Mouse (Mus musculus): ENCODE data around the gene Pknox1.
"Not testable (repeated sequence)": the region's sequence is repeated elsewhere in the genome, so short reads cannot be mapped to it uniquely, and the experiment has no call there.

Pknox1 gene

GRCm38 (mm10) chr17:31598593-31598992 is 34.1 kb downstream of the Pknox1 start:
- DNase-seq = no peak

- no peak for DNase-seq
These were observed 41.9 kb downstream of the Pknox1 start for GRCm38 (mm10) chr17:31606424-31606823.

- DNase-seq = no peak
These were observed 42.9 kb downstream of the Pknox1 start for GRCm38 (mm10) chr17:31607256-31607951.

- not testable (repeated sequence) for DNase-seq
These were observed 44.6 kb downstream of the Pknox1 start for GRCm38 (mm10) chr17:31609173-31609572.

- no peak for DNase-seq
These were observed 45.4 kb downstream of the Pknox1 start for GRCm38 (mm10) chr17:31609895-31610294.

GRCm38 (mm10) chr17:31613086-31613755 is 48.7 kb downstream of the Pknox1 start:
- DNase-seq = peak in 1 of 2 experiments; percentile 12

GRCm38 (mm10) chr17:31623101-31623500 is 58.6 kb downstream of the Pknox1 start:
- no peak for DNase-seq

GRCm38 (mm10) chr17:31627961-31628360 is 63.4 kb downstream of the Pknox1 start:
- no peak for DNase-seq

GRCm38 (mm10) chr17:31631081-31631800 is 66.7 kb downstream of the Pknox1 start:
- DNase-seq = no peak

GRCm38 (mm10) chr17:31633007-31633406 is 68.5 kb downstream of the Pknox1 start:
- no peak for DNase-seq

- no peak for DNase-seq
These were observed 70.4 kb downstream of the Pknox1 start for GRCm38 (mm10) chr17:31634896-31635295.

- no peak for DNase-seq
These were observed 71.2 kb downstream of the Pknox1 start for GRCm38 (mm10) chr17:31635781-31636180.

- no peak for DNase-seq
These were observed 71.9 kb downstream of the Pknox1 start for GRCm38 (mm10) chr17:31636277-31636941.

GRCm38 (mm10) chr17:31636942-31637811 is 72.6 kb downstream of the Pknox1 start, which contains the start of gene Cbs:
TSS of gene Cbs (minus strand) at chr17:31637238.
- DNase-seq = peak; percentile 32 to 53

- DNase-seq = peak in 1 of 2 experiments; percentile 30
These were observed 73.5 kb downstream of the Pknox1 start for GRCm38 (mm10) chr17:31637866-31638570.

GRCm38 (mm10) chr17:31639651-31640050 is 75.1 kb downstream of the Pknox1 start:
- no peak for DNase-seq

- DNase-seq = no peak
These were observed 77.8 kb downstream of the Pknox1 start for GRCm38 (mm10) chr17:31642331-31642730.

GRCm38 (mm10) chr17:31642913-31643312 is 78.4 kb downstream of the Pknox1 start:
- DNase-seq = no peak

GRCm38 (mm10) chr17:31646199-31647002 is 81.9 kb downstream of the Pknox1 start:
- DNase-seq = no peak

- DNase-seq = no peak
These were observed 87.6 kb downstream of the Pknox1 start for GRCm38 (mm10) chr17:31652152-31652551.

All from cerebellum, postnatal 36 days (tissue).